Mouse (Mus musculus) kidney, adult 8-10 months (tissue): Measurements from ENCODE around the gene Ubap2l.

ENCODE experiments used
- DNase-seq, 2 experiments: peaks; one replicate each; pipeline ENCODE4 v3.0.0; 2022

Ubap2l gene

DNA sequence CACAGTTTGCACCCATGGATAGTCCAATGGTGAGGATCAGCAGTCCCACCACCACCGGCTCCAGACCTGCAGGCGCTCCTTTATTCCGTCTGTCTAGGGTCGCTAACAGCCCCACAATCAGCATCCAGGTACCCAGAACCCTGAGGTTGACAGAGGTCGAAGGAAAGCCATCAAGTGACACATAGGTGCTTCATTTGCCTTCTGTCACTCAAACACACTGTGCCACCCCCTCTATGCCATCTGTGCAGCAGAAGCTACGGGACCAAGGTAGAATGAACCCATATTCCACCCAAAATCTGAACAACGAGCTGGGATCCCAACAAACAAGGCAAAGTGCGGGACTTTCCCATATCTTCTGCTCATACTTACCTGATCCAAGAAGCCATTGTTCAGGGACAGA lies 86.9 kb downstream of the Ubap2l start:
- DNase-seq: no peak

GRCm38 (mm10) chr3:89963926-89964739 lies 88.3 kb downstream of the Ubap2l start:
- peak; percentile 38 to 41 for DNase-seq

GRCm38 (mm10) chr3:89963221-89963763 lies 89.1 kb downstream of the Ubap2l start, which contains the start of gene Atp8b2:
Atp8b2 (minus strand) TSS chr3:89963508.
- DNase-seq: peak; percentile 8 to 23

- no peak for DNase-seq
Observed at GRCm38 (mm10) chr3:89962751-89963220, 89.6 kb downstream of the Ubap2l start.

DNA sequence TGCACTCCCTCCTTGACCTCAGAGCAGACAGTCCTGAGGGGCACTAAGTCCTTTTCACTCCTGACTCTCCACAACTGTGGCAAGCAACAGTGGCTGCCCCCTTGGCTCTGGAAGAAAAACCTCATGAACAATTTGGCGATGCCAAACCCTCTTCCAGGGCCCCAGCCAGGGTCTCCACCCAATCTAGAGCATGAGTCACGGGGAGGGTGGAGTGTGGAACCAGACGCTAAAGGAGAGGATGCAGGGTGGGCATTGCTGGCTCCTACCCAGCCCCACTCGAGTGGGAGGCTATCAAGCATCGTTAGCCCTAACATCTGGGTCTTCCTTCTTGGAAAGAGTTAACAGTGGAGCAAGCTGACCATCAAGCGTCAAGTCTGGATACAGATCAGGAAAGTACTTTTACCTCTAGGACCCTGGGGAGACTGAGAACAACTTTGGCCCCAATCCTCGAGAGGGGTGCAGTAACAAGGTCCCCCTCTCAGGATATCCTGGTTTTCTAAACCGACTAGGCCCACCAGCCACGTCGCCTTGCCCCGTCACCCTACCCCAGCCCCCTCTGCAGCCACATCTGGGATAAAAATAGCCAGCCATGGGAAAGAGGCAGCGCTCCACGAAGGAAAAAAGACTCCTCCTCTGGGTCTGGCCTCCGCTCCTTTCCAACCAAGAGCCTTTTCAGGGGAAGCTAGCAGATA lies 90.2 kb downstream of the Ubap2l start:
- DNase-seq: no peak

DNA sequence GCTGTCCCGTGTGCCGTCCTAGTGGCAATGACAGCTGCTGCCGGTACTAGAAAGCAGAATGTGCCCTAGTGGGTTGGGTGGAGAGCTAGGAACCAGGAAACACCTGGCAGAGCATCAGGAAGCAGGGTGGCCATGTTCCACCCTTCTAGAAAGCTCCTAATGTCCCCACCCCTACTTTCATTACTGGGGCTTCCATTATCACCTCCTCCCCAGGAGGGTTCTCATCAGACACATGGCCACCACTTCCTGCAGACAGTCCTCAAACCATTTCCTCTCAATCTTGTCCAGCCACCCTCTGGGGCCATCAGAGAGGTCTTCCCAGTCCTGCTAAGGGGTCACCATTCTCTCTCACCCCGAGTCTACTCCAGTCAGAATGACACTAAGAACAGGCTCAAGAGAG lies 91.0 kb downstream of the Ubap2l start:
- DNase-seq: peak in 1 of 2 experiments; percentile 4

DNA sequence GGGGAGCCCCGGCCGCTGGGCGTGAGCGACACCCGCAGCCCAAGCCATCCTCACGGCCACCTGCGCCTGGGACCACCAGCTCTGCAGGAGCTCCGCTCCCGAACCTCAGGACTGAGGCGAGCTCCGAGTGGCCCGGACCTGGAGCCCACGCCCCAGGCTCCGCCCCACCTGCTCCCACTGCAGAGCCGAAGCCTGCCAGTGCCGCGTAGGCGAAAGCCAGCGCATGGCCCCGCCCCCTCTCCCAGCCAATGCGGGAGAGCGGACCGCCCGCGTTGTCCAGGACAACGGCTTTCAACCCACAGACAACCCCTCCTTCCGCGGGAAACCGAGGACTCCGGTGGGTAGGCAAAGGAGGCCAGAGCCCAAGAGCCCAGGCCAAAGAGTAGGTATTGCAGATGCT lies 92.0 kb downstream of the Ubap2l start:
- DNase-seq: peak; percentile 91 to 93

GRCm38 (mm10) chr3:89959435-89959834 lies 93.0 kb downstream of the Ubap2l start:
- no peak for DNase-seq

GRCm38 (mm10) chr3:89957880-89958279 lies 94.5 kb downstream of the Ubap2l start:
- DNase-seq: no peak

- DNase-seq: no peak
Observed at GRCm38 (mm10) chr3:89956177-89956971, 96.1 kb downstream of the Ubap2l start.

GRCm38 (mm10) chr3:89953420-89953819 lies 99.0 kb downstream of the Ubap2l start:
- peak; percentile 58 to 79 for DNase-seq
